Mouse (Mus musculus): ENCODE results near the gene Cbx3. TPM values are rescaled to one million over a fixed set of nuclear protein-coding genes. Genes with fewer than 3 reads are reported as not detected.

The Cbx3 gene
- polyA plus RNA-seq, 1 experiment from 2014 or later, result 360 TPM

GRCm38 (mm10) chr6:51525001-51525400, 54.8 kb downstream of the Cbx3 start:
- Histone ChIP-seq H3K4me3 (ENCODE audit: low read depth, low read length) (peak overlapping the region; percentile 76), H3K9me3 (ENCODE audit: control insufficient read depth, low read length) (no peaks in the 10 kb centered on the region), H3K27ac (ENCODE audit: low read depth, low read length) (no peak overlapping the region), H3K9ac (replicated peaks; ENCODE audit: low read depth, low read length) (peak overlapping the region; percentile 61; the same call in 1 of the 2 replicates), H3K27me3 (ENCODE audit: control insufficient read depth, insufficient read depth, low read length) (no peaks in the 10 kb centered on the region), H3K4me1 (ENCODE audit: control insufficient read depth, insufficient read depth, low read length) (no peaks in the 10 kb centered on the region; the same call in 1 of the 2 replicates), H3K4me2 (ENCODE audit: low read depth, low read length) (peak overlapping the region; percentile 77), H3K36me3 (ENCODE audit: control insufficient read depth, insufficient read depth, low read length) (no peaks in the 10 kb centered on the region)
- WGBS, result 43% methylated on average over 5 of the region's 5 CpGs
- ATAC-seq (ENCODE audit: low read depth), result peak; percentile 58

DNA sequence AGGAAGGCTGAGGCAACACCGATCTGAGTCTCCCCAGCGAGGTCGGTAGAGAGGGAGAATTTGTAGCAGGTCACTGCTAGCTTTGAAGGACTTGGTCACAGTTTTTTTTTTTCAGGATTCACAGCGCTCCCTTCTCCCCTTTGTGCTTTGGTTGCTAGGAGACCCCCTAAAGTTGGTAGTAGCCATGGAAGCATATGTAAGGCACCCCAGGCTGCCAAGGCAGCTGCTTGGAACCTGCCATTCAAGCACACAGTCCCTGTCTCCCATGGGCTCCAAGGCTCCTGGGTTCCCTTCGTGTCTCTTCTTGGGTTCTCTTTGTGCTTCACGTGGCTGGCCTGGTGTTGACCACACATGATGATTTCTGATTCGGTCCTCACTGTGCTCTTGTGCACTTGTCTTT, 59.3 kb downstream of the Cbx3 start:
- no peak overlapping the region for H3K4me2 ChIP-seq (ENCODE audit: low read depth, low read length)
- peak overlapping the region; percentile 39; the same call in 1 of the 2 replicates for H3K27ac ChIP-seq (ENCODE audit: low read depth, low read length)
- no peaks in the 10 kb centered on the region for H3K27me3 ChIP-seq (ENCODE audit: control insufficient read depth, insufficient read depth, low read length)
- H3K4me1 ChIP-seq (ENCODE audit: control insufficient read depth, insufficient read depth, low read length), result no peaks in the 10 kb centered on the region; the same call in 1 of the 2 replicates
- no peak overlapping the region for H3K4me3 ChIP-seq (ENCODE audit: low read depth, low read length)
- no peak for ATAC-seq (ENCODE audit: low read depth)
- no peaks in the 10 kb centered on the region for H3K9me3 ChIP-seq (ENCODE audit: control insufficient read depth, low read length)
- no peaks in the 10 kb centered on the region for H3K36me3 ChIP-seq (ENCODE audit: control insufficient read depth, insufficient read depth, low read length)
- 26% methylated on average over 7 of the region's 7 CpGs for WGBS
- H3K9ac ChIP-seq (replicated peaks; ENCODE audit: low read depth, low read length), result no peak overlapping the region

Other genes with a start within 250 kb of the Cbx3 start
- gene Nfe2l3, start 37.7 kb upstream of the Cbx3 start, polyA plus RNA-seq (2014; fragmentation: Nextera tagmentation; extraction: Ambion mirVana), result 4.2 and 4.6 TPM in 2 replicates
- 791 and 971 TPM in 2 replicates for gene Hnrnpa2b1, start 466 bp upstream of the Cbx3 start, polyA plus RNA-seq (2014; fragmentation: Nextera tagmentation; extraction: Ambion mirVana)
- gene Snx10, start 53.5 kb downstream of the Cbx3 start, polyA plus RNA-seq (2014; fragmentation: Nextera tagmentation; extraction: Ambion mirVana), result 62.4 and 63.9 TPM in 2 replicates